8 mouse cellular contexts compared by ENCODE assay signal in the genomic region with DNA sequence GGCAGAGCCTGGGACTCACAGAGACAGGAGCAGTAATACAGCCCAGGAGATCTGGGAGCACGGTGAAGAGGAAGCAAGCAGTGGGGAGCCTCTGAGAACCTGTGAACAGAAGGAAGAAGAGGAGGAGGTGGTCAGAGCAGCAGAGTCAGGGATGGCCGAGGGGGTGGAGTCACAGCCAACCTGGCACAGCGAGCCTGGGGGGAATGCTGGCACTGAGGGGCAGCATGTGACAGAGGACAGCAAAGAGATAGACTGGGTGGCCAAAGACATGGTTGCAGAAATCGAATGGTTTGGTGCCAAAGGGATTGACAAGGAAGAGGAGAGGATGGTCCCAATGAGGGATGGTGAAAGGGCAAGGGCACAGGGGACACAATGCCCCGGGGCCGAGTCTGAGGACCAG. TPM values are rescaled to one million over a fixed set of nuclear protein-coding genes. Genes with fewer than 3 reads are reported as not detected.
DNase-seq lines count a peak whose midpoint lies in the region; ATAC-seq and TF ChIP-seq lines count a peak whose summit lies in the region.

Cln3 (minus strand) TSS at position 101 of the 400 bp plus-strand sequence.

- no peak for TF ChIP-seq POLR2A in MEL (IDR thresholded peaks at IDR 0.05; ENCODE audit: control insufficient read depth in 1 of 2, insufficient read depth in 1 of 2, low read depth in 1 of 2, low read length in 2 of 2, poor library complexity in 1 of 2)

- H3K4me2 ChIP-seq in forebrain, postnatal 0 days (ENCODE audit: low read depth): no peak within 1 kb of the TSS
- H3K4me2 ChIP-seq in intestine, postnatal 0 days (replicated peaks; ENCODE audit: low read depth): no peak within 1 kb of the TSS
- H3K4me2 ChIP-seq in midbrain, embryonic 12.5 days (replicated peaks): no peak within 1 kb of the TSS

- DNase-seq in heart, adult 8-10 months (ENCODE audit: low spot score): no peak
- DNase-seq in heart, adult 9 months (ENCODE audit: low spot score in 2 of 2): no peak
- DNase-seq in MEL (ENCODE audit: low read depth, low spot score): no peak
- no peak for DNase-seq in forebrain, postnatal 0 days

- no peak for TF ChIP-seq EP300 in MEL (IDR thresholded peaks at IDR 0.05; ENCODE audit: low read depth in 1 of 2, low read length in 2 of 2)

- peaks cover 7 to 34% of the 10 kb centered on the region in 2 experiments for H3K4me1 ChIP-seq in MEL (ENCODE audit: control insufficient read depth in 1 of 2, insufficient read depth in 2 of 2, low read length in 2 of 2)
- H3K4me1 ChIP-seq in forebrain, postnatal 0 days (ENCODE audit: insufficient read depth): peaks cover 9% of the 10 kb centered on the region
- 0 out of 2 replicates have a peak, but pooled peaks cover 2% of the 10 kb centered on the region for H3K4me1 ChIP-seq in intestine, postnatal 0 days (replicated peaks; ENCODE audit: control insufficient read depth, insufficient read depth, low read length)
- H3K4me1 ChIP-seq in midbrain, embryonic 12.5 days: peaks cover 18% of the 10 kb centered on the region

- ATAC-seq in forebrain, postnatal 0 days: no peak
- ATAC-seq in intestine, postnatal 0 days: no peak
- no peak for ATAC-seq in midbrain, embryonic 12.5 days (ENCODE audit: low FRiP score, low read depth)
- ATAC-seq in erythroid progenitor cell, adult 5-6 weeks (replicated peaks; ENCODE audit: low FRiP score, poor library complexity, severe bottlenecking): no peak
- no peak for ATAC-seq in frontal cortex, adult (ENCODE audit: low TSS enrichment)

- peak within 1 kb of the TSS; percentile 26 to 82; a peak in 3 of 4 replicates for H3K4me3 ChIP-seq in MEL (ENCODE audit: control insufficient read depth in 1 of 2, insufficient read depth in 1 of 2, low read depth in 2 of 2, low read length in 2 of 2)
- no peak within 1 kb of the TSS for H3K4me3 ChIP-seq in forebrain, postnatal 0 days (ENCODE audit: low read depth, low read length)
- no peak within 1 kb of the TSS for H3K4me3 ChIP-seq in intestine, postnatal 0 days (ENCODE audit: low read depth, low read length)
- H3K4me3 ChIP-seq in midbrain, embryonic 12.5 days: no peak within 1 kb of the TSS

- H3K27ac ChIP-seq in MEL (ENCODE audit: control insufficient read depth, low read depth, low read length): peak within 1 kb of the TSS; percentile 95
- no peak within 1 kb of the TSS for H3K27ac ChIP-seq in forebrain, postnatal 0 days (ENCODE audit: low read depth, low read length)
- H3K27ac ChIP-seq in intestine, postnatal 0 days (ENCODE audit: low read depth, low read length): no peak within 1 kb of the TSS
- no peak within 1 kb of the TSS for H3K27ac ChIP-seq in midbrain, embryonic 12.5 days (replicated peaks)

- TF ChIP-seq RAD21 in MEL (IDR thresholded peaks at IDR 0.05; ENCODE audit: low read depth, low read length): no peak

- WGBS in forebrain, postnatal 0 days: 81% methylated on average over 6 of the region's 6 CpGs
- WGBS in intestine, postnatal 0 days: 78% methylated on average over 6 of the region's 6 CpGs
- 76% methylated on average over 6 of the region's 6 CpGs for WGBS in midbrain, embryonic 12.5 days

- H3K9ac ChIP-seq in MEL (ENCODE audit: control insufficient read depth, low read depth, low read length, poor library complexity, severe bottlenecking): peak within 1 kb of the TSS; percentile 85
- no peak within 1 kb of the TSS for H3K9ac ChIP-seq in forebrain, postnatal 0 days
- H3K9ac ChIP-seq in intestine, postnatal 0 days (ENCODE audit: low read depth, low read length): no peak within 1 kb of the TSS
- no peak within 1 kb of the TSS for H3K9ac ChIP-seq in midbrain, embryonic 12.5 days (replicated peaks)

- H3K79me2 ChIP-seq in MEL (ENCODE audit: control insufficient read depth, insufficient read depth, low read length, poor library complexity): peaks cover 3% of the 10 kb centered on the region; the same call in 1 of the 2 replicates

- no peaks in the 10 kb centered on the region for H3K27me3 ChIP-seq in MEL (ENCODE audit: control insufficient read depth in 1 of 2, insufficient read depth in 2 of 2, low read length in 2 of 2)
- H3K27me3 ChIP-seq in forebrain, postnatal 0 days (ENCODE audit: insufficient read depth, low read length): 0 out of 2 replicates have a peak, but pooled peaks cover 3% of the 10 kb centered on the region
- 0 out of 2 replicates have a peak, but pooled peaks cover 2% of the 10 kb centered on the region for H3K27me3 ChIP-seq in intestine, postnatal 0 days (replicated peaks; ENCODE audit: control insufficient read depth, insufficient read depth, low read length)
- H3K27me3 ChIP-seq in midbrain, embryonic 12.5 days: peaks cover 40% of the 10 kb centered on the region

- no peak for TF ChIP-seq CTCF in MEL (IDR thresholded peaks at IDR 0.05 in 2 of 3, conservative IDR thresholded peaks at IDR 0.05 in 1 of 3; ENCODE audit: control insufficient read depth in 1 of 3, insufficient read depth in 1 of 3, low read depth in 2 of 3, low read length in 3 of 3, poor library complexity in 1 of 3, severe bottlenecking in 1 of 3)
- TF ChIP-seq CTCF in forebrain, postnatal 0 days (IDR thresholded peaks at IDR 0.05; ENCODE audit: low read depth): no peak
- no peak for TF ChIP-seq CTCF in intestine, postnatal 0 days (IDR thresholded peaks at IDR 0.05; ENCODE audit: low read depth)

- H3K36me3 ChIP-seq in MEL (ENCODE audit: control insufficient read depth in 1 of 2, insufficient read depth in 2 of 2, low read length in 2 of 2): peaks cover 0 to 20% of the 10 kb centered on the region in 2 experiments; a peak in 2 of 4 replicates
- no peaks in the 10 kb centered on the region for H3K36me3 ChIP-seq in forebrain, postnatal 0 days (ENCODE audit: insufficient read depth)
- H3K36me3 ChIP-seq in intestine, postnatal 0 days (ENCODE audit: control insufficient read depth, insufficient read depth): peaks cover 4% of the 10 kb centered on the region; the same call in 1 of the 2 replicates
- H3K36me3 ChIP-seq in midbrain, embryonic 12.5 days: no peaks in the 10 kb centered on the region

- no peaks in the 10 kb centered on the region for H3K9me3 ChIP-seq in MEL (replicated peaks; ENCODE audit: insufficient read depth, low read length)
- no peaks in the 10 kb centered on the region for H3K9me3 ChIP-seq in forebrain, postnatal 0 days (ENCODE audit: low read length)
- H3K9me3 ChIP-seq in intestine, postnatal 0 days (ENCODE audit: control insufficient read depth): no peaks in the 10 kb centered on the region
- H3K9me3 ChIP-seq in midbrain, embryonic 12.5 days: no peaks in the 10 kb centered on the region

TF ChIP-seq in MEL, 35 proteins besides CTCF, POLR2A, EP300 and RAD21:
- no peak for TF ChIP-seq JUND (IDR thresholded peaks at IDR 0.05; ENCODE audit: low read depth, low read length)
- TF ChIP-seq USF1 (IDR thresholded peaks at IDR 0.05; ENCODE audit: low read depth, low read length): no peak
- TF ChIP-seq MXI1 (IDR thresholded peaks at IDR 0.05; ENCODE audit: low read depth, low read length): no peak
- TF ChIP-seq POLR2AphosphoS5 (IDR thresholded peaks at IDR 0.05; ENCODE audit: borderline replicate concordance, low read depth, low read length): no peak
- TF ChIP-seq ELF1 (IDR thresholded peaks at IDR 0.05; ENCODE audit: low read depth, low read length): no peak
- no peak for TF ChIP-seq MEF2A (IDR thresholded peaks at IDR 0.05; ENCODE audit: extremely low read depth, insufficient replicate concordance, low read depth, low read length, poor library complexity, severe bottlenecking)
- TF ChIP-seq CHD2 (IDR thresholded peaks at IDR 0.05; ENCODE audit: low read length): no peak
- TF ChIP-seq MAFK (IDR thresholded peaks at IDR 0.05; ENCODE audit: borderline replicate concordance, low read depth, low read length): no peak
- TF ChIP-seq USF2 (IDR thresholded peaks at IDR 0.05; ENCODE audit: borderline replicate concordance in 1 of 2, insufficient read depth in 1 of 2, low read depth in 1 of 2, low read length in 2 of 2): no peak
- no peak for TF ChIP-seq SIN3A (IDR thresholded peaks at IDR 0.05; ENCODE audit: low read length)
- no peak for TF ChIP-seq SMC3 (IDR thresholded peaks at IDR 0.05; ENCODE audit: low read depth, low read length)
- TF ChIP-seq MYB (IDR thresholded peaks at IDR 0.05; ENCODE audit: low read depth, low read length): no peak
- no peak for TF ChIP-seq BHLHE40 (IDR thresholded peaks at IDR 0.05; ENCODE audit: borderline replicate concordance, low read depth, low read length)
- TF ChIP-seq TAL1 (IDR thresholded peaks at IDR 0.05; ENCODE audit: low read length): no peak
- TF ChIP-seq MYC (IDR thresholded peaks at IDR 0.05; ENCODE audit: low read depth, low read length): no peak
- TF ChIP-seq NRF1 (IDR thresholded peaks at IDR 0.05; ENCODE audit: insufficient read depth, low read depth, low read length, poor library complexity, severe bottlenecking): no peak
- no peak for TF ChIP-seq GABPA (IDR thresholded peaks at IDR 0.05; ENCODE audit: low read depth, low read length)
- no peak for TF ChIP-seq ZKSCAN1 (IDR thresholded peaks at IDR 0.05; ENCODE audit: low read depth, low read length)
- TF ChIP-seq HCFC1 (IDR thresholded peaks at IDR 0.05; ENCODE audit: low read depth, low read length): no peak

RNA-seq across cellular contexts. Expression of gene Cln3, which starts in this region (rescaled TPM):
- total RNA-seq in heart, adult 8-10 months (2022): 10 to 100 TPM; 12.9 to 15.6 (median 14.1) TPM
- total RNA-seq in MEL (2012; rRNA removed): 16.2 and 20.5 TPM in 2 replicates
- 10 to 100 TPM in 1 of 2 experiments, not detected in 1; 61.9 TPM for polyA plus RNA-seq in MEL (2012; ENCODE audit: insufficient read depth in 1 of 2, insufficient read length in 2 of 2, low read depth in 1 of 2, low replicate concordance in 2 of 2, missing spikeins in 1 of 2)
- 26.9 and 29.0 TPM in 2 replicates for total RNA-seq in forebrain, postnatal 0 days (2014; rRNA removed)
- polyA plus RNA-seq in forebrain, postnatal 0 days (2015; fragmentation: Nextera tagmentation; extraction: Ambion mirVana): 22.1 and 23.8 TPM in 2 replicates
- polyA plus RNA-seq in intestine, postnatal 0 days (2015; fragmentation: Nextera tagmentation; extraction: Ambion mirVana): 62.9 and 66.6 TPM in 2 replicates
- polyA plus RNA-seq in midbrain, embryonic 12.5 days (2016; fragmentation: Nextera tagmentation; extraction: Ambion mirVana): 26.1 and 29.2 TPM in 2 replicates
- 2.9 and 17.2 TPM in 2 replicates for total RNA-seq in erythroid progenitor cell, adult 5-6 weeks (2015; ENCODE audit: low replicate concordance)
- total RNA-seq in erythroid progenitor cell, adult 5-6 weeks (2017; ENCODE audit: low replicate concordance): 1.9 and 3.9 TPM in 2 replicates

Comparison
In these comparisons a context has a peak if more than half of its experiments do, and no peak if none do; other contexts are left out.
1. H3K4me3 ChIP-seq: peak in MEL (2 of 2); none in forebrain, postnatal 0 days (single experiment), intestine, postnatal 0 days (single experiment) and midbrain, embryonic 12.5 days (single experiment).